Mouse (Mus musculus) layer of hippocampus, adult 18-20 months (tissue): ENCODE data around the gene Lrrn2. TPM values are rescaled to one million over a fixed set of nuclear protein-coding genes. Genes with fewer than 3 reads are reported as not detected.

Experiments used
- DNase-seq, 2 experiments: peaks; one replicate each; pipeline ENCODE4 v3.0.0; 2022; ENCODE audit warnings: low spot score in 2 of 2
- long read RNA-seq: library from polyadenylated mRNA; stranded (forward); transcript quantifications from one replicate; pipeline ENCODE4 v2.0.0, GENCODE M21; 2021
- total RNA-seq, 2 experiments: library from RNA; stranded (reverse); gene quantifications; 2 replicates each; pipeline ENCODE4 v1.2.3; 2021

Lrrn2 gene
- 100 to 1,000 TPM; 213 to 214 TPM for total RNA-seq
- long read RNA-seq, transcript Lrrn2-201 (2 exons, 3,428 nt), result major isoform, 462 of 543 reads
- long read RNA-seq, transcript Lrrn2-202 (2 exons, 658 nt), result minor isoform, 6 of 543 reads
- long read RNA-seq, partial matches to known transcripts, result 0 of 543 reads
- long read RNA-seq, other reads (novel, unspliced or antisense), result 75 of 543 reads

GRCm38 (mm10) chr1:132880161-132881005 lies at the start of gene Lrrn2:
Gene Lrrn2, plus strand, starts transcription at chr1:132880273.
- peak; percentile 78 to 82 for DNase-seq

GRCm38 (mm10) chr1:132831963-132832362 lies 48.1 kb upstream of the Lrrn2 start:
- DNase-seq, result no peak

- DNase-seq, result no peak
Observed at GRCm38 (mm10) chr1:132834037-132834436, 46.0 kb upstream of the Lrrn2 start.

- DNase-seq, result peak in 1 of 2 experiments; percentile 68
Observed at GRCm38 (mm10) chr1:132836895-132837294, 43.2 kb upstream of the Lrrn2 start.

GRCm38 (mm10) chr1:132837691-132838090 lies 42.4 kb upstream of the Lrrn2 start:
- DNase-seq, result no peak

GRCm38 (mm10) chr1:132838371-132838770 lies 41.7 kb upstream of the Lrrn2 start:
- DNase-seq, result no peak

- no peak for DNase-seq
Observed at GRCm38 (mm10) chr1:132843612-132844011, 36.5 kb upstream of the Lrrn2 start.

- no peak for DNase-seq
Observed at GRCm38 (mm10) chr1:132844088-132844804, 35.8 kb upstream of the Lrrn2 start.

GRCm38 (mm10) chr1:132845766-132846165 lies 34.3 kb upstream of the Lrrn2 start:
- DNase-seq, result no peak

GRCm38 (mm10) chr1:132850809-132851208 lies 29.3 kb upstream of the Lrrn2 start:
- DNase-seq, result no peak

- no peak for DNase-seq
Observed at GRCm38 (mm10) chr1:132851296-132851695, 28.8 kb upstream of the Lrrn2 start.

- no peak for DNase-seq
Observed at GRCm38 (mm10) chr1:132851771-132852170, 28.3 kb upstream of the Lrrn2 start.

- peak in 1 of 2 experiments; percentile 41 for DNase-seq
Observed at GRCm38 (mm10) chr1:132853312-132853711, 26.8 kb upstream of the Lrrn2 start.

- peak in 1 of 2 experiments; percentile 63 for DNase-seq
Observed at GRCm38 (mm10) chr1:132858516-132859383, 21.3 kb upstream of the Lrrn2 start.

- no peak for DNase-seq
Observed at GRCm38 (mm10) chr1:132864220-132864619, 15.9 kb upstream of the Lrrn2 start.

GRCm38 (mm10) chr1:132865585-132865984 lies 14.5 kb upstream of the Lrrn2 start:
- DNase-seq, result no peak

- no peak for DNase-seq
Observed at GRCm38 (mm10) chr1:132870327-132870726, 9.7 kb upstream of the Lrrn2 start.

GRCm38 (mm10) chr1:132878951-132879610 lies 992 bp upstream of the Lrrn2 start:
- DNase-seq, result no peak

GRCm38 (mm10) chr1:132879801-132880160 lies 292 bp upstream of the Lrrn2 start:
- DNase-seq, result no peak

- DNase-seq, result peak; percentile 77 to 84
Observed at GRCm38 (mm10) chr1:132881041-132881761, 1.1 kb downstream of the Lrrn2 start.
